Mouse (Mus musculus): Measurements from ENCODE around the gene Fam189b. TPM values are rescaled to one million over a fixed set of nuclear protein-coding genes. Genes with fewer than 3 reads are reported as not detected.
"Not testable (repeated sequence)": the region's sequence is repeated elsewhere in the genome, so short reads cannot be mapped to it uniquely, and the experiment has no call there.

The Fam189b gene
- total RNA-seq (2022) = 10 to 100 TPM; 16.7 to 32.5 (median 23.3) TPM

DNA sequence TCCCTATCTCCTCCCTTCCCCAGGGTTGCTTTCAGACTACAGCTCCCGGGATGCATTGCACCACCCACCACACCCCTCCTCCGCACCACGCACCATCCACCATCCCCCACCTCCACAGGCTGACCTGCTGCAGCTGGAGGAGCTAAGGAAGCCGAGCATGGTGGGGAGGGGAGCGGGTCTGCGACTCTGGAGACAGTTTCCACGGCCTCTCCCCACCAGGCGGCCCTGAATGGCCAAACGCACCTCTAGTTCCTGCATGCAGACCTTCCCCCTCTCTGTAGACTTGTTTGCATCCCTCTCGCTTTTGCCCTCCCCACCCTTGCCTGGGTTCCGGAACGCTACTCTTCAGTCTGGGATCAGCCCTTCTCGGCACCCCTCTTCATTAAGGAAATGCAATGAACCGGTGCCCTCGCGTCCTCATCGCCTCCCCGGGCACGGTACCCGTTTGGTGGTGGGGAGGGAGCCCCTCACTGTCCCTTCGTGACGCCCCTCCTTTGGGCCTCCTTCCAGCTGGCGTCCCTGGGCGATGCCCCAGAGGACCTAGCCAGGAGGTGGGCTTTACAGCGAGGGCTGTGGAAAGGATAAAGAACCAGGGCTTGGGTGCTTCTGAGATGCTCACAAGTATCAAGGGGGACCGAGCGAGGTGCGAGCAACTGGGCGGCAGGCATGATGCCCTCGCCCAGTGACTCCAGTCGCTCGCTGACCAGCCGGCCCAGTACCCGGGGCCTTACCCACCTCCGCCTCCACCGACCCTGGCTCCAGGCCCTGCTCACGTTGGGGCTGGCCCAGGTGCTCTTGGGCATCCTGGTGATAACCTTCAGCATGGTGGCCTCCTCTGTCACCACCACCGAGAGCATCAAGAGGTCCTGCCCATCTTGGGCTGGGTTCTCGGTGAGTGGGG lies at the start of gene Fam189b:
Fam189b (plus strand) TSS at position 86 of the 901 bp plus-strand sequence.
- peak; percentile 86 for DNase-seq

DNA sequence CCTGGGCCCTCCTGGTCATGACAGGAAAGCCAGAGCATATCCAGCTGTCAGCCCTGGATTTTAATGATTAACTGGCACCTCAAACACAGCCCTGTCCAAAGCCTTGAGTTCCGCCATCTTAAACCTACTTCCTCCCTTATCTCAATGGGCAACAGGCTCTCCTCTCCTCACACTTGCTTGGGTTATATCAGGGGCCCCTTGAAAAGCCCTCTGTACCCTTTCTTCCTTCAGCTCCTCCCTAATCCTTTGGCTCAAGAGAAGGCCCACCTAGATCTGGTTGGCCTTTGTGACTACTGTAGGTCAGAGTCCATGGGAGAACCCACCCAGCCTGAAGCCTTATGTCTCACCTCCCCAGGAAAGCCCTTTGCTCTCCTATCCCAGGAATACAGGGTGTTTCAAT lies 49.2 kb upstream of the Fam189b start:
- no peak for DNase-seq

DNA sequence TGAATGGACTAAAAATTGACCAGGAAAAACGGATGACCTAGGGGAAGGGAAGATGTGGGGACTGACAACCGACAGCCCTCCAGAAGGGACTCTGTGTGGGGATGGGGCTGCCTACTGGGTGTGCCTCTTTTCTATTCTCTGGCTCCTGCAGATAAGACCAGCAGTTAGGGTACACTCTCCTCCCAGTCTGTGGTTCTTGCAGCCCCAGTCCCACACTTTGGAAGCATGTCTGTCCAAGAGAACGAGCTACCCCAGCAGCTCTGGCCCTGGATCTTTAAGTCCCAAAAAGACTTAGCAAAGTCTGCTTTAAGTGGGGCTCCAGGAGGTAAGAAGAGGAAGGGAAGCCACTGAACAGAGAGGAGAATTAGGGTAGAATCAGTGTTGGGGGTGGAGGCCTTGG lies 47.0 kb upstream of the Fam189b start, which contains the start of gene Pklr:
Pklr (plus strand) TSS at position 185 of the 400 bp plus-strand sequence.
- DNase-seq = no peak

DNA sequence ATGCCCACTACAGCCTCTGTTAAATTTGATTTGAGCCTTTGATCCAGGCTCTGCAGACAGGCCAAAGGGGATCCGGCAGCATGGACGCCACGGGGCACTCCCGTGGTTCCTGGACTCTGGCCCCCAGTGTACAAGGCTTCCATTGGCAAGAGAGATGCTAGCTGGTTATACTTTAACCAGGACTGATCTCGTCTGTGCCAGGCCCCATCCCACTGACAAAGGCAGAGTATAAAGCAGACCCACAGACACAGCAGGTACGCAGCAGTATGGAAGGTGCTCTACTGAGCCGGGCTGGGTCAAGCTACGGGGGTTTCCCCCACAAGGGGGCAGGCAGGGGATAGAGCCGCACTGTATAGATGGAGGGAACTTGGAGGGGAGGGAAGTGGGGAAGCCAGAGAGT lies 46.6 kb upstream of the Fam189b start:
- no peak for DNase-seq

DNA sequence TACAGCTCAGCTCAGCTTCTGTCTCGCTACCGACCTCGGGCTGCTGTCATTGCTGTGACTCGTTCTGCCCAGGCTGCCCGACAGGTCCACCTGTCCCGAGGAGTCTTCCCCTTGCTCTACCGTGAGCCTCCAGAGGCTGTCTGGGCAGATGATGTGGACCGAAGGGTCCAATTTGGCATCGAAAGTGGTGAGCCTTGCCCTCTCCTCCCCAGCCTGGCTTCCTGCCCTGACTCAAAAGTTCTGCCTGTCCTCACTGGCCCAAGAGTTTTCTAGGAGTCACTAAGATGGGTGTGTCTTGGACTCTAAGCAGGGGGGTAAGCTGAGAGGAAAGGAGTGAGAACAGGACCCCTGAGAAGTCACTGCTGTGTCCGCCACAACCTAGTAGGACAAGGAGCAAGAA lies 38.1 kb upstream of the Fam189b start:
- no peak for DNase-seq

DNA sequence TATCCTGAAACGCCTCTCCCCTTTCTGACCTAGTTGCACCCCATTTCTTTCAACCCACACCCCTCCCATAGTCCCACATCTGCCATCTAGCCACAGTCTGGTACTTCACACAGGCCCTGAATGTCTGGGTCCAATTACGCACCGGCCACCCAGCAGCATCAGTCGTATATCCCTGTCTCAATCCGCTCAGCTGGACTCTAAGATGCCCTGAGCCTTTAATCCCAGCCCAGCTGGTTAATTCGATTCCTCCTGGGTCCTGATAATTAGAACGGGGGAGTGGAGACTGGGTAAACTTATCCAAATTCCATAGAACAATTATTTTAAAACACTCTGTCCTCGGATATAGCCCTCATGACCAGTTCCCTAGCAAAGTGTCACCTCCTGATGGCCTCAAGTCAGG lies 37.4 kb upstream of the Fam189b start:
- DNase-seq = no peak

DNA sequence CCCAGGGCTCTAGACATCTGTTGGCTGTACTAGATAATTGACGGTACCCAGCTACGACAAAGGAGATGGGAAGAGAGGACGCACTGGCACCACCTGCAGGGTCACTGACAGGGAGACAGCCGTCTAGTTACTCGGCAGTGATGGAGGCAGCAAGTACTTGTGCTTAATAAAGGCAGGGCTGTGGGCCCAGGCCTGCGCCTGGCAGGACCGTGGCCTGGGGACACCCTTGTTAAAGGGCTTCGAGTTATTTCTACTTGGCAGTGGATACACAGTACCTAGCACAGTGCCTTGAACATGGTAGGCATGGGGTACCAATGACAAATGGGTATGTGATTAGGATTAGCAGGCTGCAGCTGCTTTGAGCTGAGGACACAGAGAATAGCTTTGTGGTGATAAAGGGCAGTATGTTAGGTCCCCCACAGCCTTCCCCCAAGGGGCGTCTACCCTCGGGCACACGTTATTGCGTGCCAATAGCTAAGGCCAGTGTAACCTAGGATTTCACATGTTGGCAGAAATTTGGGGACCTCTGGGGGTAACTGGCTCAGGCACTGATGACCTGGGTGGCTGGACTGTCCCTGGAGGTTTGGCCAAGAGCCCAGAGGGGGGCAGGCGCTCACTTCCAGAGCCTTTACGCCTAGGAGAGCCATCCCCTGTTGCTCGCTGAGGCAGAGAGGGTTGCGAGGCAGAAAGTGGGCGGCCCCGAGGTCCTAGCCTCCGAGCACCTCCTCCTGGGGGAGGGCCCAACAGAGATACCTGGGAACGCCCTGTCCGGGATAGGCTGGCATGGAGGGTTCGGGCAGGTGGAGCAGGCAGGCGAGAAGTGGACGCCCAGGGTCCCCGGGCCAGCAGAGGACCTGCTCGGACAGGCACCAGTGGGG lies 35.6 kb upstream of the Fam189b start:
- DNase-seq = no peak

DNA sequence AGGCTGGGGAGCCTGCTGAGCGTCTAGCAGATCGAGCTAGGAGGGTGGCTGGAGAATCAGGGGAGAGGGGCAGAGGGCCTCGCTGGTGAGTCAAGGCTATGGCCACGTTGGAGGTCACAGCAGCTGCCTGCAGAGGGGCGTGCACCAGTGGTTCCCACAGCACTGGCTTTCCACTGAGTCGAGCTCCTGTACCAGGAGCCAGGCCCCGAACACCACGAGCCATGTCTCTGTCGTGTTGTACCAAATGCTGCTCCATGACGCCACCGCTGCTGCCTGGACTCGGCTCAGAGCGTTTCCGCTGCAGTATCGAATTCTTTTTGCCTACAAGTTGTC lies 35.0 kb upstream of the Fam189b start:
- DNase-seq = no peak

DNA sequence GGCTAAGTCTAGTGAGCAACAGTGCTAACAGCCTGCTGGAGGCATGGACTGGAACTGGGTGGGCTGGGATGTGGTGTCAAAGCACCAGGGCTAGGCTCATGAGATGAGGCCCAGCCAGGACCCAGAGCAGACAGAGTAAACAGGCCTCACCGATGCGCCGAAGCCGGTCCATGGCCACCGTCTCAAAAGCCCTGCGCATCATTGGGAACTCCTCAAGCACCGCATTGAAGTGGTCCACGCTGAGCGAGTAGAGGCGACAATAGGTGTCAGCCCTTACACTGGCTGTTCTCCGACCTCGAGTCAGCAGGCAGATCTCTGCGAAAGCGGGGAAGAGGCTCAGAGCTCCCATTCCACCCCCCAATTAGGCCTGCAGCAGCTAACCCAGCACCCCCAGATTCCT lies 34.4 kb upstream of the Fam189b start:
- no peak for DNase-seq

DNA sequence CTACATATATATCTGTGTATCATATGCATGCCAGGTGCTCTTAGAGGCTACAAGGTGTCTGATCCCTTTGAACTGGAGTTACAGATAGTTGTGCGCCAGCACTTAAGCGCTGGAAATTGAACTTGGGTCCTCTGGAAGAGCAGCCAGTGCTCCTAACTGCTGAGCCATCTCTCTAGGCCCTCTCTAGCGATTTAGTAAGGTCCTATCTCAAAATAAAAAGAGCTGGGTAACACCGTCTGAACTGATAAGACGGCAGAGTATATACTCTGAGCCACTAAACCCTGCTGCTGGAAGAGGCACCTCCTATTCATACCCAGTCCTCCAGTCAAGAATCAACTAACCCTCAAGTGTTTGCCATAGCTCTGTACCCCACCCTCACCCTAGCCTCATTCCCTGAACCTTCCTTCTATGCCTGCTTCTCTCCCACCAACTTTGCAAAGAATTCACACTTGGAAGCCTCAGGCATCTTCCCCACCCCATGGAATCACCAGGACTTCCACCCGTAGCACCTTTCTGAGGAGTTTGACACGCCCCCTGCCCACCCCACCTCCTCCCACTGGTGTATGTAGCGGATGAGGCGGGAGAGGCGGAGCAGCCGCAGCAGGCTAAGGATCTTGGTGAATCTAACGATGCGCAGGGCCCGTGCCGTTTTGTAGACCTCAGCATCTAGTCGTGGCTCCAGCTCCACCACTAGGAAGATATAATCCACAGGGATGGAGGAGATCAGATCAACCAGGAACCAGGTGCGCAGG lies 30.7 kb upstream of the Fam189b start:
- DNase-seq = no peak

DNA sequence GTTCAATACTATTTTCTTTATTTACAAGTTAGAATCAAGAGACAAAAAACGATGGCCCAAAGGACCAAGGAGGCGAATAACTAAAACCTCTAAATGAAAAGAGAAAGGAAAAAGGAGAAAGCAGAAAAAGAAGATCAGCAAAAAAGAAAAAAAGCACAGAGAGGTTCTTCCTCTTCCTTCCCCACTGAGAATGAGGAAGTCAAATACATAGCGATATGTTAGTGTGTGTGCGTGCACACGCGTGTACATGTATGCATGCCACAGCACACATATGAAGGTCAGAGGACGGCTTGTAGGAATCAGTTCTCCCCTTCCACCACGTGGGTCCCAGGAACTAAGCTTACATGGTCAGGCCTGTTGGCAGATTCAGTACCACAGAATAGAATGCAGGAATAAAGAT lies 26.0 kb upstream of the Fam189b start:
- DNase-seq = no peak

DNA sequence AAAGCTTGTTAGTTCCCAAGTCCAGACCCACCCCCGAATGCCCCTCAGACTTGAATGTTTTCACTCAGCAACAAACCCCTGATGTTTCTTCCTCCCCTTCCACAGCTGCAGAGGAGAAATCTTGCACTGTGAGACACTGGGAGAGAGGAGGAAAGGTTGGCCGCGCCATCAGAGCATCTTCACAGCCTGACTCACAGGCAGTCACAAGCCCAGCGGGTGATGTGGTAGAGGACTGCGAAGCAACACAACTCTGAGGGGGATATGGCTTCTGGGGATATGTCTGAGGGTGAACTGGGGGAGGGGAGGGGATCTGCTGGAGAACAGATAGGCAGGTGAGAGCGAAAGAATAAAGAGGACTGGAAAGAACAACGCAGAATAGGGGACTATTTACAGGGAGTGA lies 24.3 kb upstream of the Fam189b start:
- DNase-seq = no peak

DNA sequence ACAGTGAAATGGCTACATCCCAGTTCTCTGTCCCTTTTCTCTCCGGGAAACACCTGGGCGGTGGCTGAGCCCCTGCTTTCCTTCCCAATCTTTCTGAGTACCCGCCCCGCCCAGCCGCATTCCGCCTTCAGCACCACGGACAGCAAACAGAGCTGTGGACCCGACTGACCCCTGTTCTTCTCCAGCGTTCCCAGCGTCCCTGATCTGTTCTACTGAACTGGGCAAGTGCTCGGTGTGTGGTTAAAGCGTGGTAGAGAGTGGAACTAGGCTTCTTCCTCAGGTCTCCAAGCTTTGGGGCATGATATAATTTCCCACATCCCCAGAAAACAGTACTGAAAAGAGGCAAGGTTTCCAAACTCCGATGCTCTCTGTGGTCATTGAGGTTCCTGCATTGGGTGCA lies 23.7 kb upstream of the Fam189b start:
- DNase-seq = no peak

DNA sequence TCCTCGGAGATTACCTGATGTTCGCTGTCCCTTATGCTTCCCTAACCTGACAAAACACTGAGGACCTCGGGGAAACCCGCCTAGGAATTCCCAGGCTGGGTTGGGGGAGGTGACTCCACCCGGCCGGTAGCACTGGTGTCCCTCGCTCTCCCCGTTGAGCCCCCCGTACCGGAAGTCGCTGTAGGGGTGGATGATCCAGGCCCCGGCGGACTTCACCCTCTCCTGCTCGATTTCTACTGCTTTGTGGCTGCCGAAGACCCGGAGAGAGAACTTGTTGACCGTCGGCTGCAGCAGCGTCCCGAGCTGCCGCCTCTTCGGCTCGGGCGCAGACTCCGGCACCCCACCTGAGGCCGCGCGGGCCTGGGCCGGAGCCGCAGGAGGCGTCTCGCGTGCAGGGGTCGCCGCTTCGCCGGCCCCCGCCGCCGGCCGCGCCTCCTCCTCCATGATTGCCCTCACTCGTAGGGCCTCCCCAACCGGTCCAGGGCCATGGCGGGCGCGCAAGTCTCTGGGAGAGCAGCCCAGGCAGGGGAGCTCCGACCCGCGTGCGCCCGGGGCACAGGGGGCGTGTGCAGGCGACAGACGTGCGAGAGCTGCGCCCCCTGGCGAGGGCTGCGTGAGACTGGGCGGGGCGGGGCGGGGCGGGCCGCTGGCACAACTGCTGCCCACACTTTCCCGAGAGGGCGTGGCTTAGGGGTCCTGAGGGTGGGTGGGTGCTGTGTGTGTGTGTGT lies 23.2 kb upstream of the Fam189b start, which contains the start of gene Hcn3:
Hcn3 (minus strand) TSS at position 581 of the 729 bp plus-strand sequence.
- DNase-seq = no peak

DNA sequence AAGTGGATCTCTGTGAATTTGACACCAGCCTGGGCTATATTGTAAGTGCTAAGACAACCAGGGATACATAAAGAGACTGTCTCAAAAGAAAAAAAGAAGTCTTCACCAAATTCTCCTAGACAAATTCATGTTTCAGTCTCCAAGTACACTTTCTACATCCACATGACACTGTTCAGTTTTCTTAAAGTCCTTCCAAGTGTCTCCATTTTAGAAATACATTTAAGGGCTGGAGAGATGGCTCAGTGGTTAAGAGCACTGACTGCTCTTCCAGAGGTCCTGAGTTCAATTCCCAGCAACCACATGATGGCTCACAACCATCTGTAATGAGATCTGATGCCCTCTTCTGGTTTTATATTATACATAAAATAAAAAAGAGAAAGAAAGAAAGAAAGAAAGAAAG lies 21.7 kb upstream of the Fam189b start:
- not testable (repeated sequence) for DNase-seq

DNA sequence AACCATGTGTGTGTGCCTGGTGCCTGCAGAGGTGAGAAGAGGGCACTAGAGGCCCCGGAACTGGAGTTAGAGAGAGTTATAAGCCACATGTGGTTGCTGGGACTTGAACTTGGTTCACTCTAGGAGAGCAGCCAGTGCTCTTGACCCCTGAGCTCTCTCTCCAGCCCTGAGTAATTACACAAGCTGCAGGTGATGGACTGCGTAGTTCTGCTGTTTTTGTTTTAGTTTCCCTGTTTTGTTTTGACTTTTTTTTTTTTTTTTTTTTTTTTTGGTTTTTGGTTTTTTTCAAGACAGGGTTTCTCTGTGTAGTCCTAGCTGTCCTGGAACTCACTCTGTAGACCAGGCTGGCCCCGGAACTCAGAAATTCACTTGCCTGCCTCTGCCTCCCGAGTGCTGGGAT lies 21.2 kb upstream of the Fam189b start:
- DNase-seq = no peak

DNA sequence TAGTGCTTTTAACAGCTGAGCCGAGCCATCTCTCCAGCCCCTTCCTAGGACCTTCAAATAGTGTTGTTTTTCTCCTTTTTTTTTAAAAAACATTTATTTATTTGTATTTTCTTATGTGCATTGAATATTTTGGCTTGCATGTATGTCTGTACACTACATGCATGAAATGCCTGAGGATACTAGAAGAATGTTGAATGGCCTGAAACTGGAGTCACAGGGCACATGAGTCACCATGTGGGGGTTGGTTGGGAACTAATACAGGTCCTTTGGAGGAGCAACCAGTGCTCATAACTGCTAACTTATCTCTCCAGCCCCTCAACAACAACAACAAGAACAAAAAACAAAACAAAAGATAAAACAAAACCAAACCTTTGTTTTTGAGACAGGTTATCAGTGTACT lies 19.8 kb upstream of the Fam189b start:
- no peak for DNase-seq

DNA sequence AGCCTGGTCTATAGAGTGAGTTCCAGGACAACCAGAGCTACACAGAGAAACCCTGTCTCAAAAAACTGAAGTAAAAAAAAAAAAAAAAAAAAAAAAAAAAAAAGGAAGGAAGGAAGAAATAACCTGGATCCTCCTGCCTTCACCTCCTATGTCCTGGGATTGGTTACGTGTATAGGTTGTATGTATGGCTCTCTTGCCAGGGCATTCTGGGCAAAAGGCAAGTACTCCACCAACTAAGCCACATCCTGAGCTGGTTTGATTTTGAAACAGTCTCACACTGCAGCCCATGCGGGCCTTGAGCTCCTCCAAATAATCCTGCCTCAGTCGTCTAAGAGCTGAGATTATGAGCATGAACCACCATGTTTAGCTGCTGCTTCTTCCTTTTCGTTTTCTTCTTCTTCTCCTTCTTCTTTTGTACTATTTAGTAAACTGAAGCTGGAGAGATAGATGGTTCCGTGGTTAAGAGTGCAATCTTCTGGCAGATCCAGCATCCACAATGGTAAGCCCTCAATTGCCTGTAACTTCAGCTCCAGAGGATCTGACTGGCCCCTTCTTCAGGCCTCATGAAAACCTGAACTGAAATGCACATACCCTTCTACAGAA lies 19.2 kb upstream of the Fam189b start:
- no peak for DNase-seq

DNA sequence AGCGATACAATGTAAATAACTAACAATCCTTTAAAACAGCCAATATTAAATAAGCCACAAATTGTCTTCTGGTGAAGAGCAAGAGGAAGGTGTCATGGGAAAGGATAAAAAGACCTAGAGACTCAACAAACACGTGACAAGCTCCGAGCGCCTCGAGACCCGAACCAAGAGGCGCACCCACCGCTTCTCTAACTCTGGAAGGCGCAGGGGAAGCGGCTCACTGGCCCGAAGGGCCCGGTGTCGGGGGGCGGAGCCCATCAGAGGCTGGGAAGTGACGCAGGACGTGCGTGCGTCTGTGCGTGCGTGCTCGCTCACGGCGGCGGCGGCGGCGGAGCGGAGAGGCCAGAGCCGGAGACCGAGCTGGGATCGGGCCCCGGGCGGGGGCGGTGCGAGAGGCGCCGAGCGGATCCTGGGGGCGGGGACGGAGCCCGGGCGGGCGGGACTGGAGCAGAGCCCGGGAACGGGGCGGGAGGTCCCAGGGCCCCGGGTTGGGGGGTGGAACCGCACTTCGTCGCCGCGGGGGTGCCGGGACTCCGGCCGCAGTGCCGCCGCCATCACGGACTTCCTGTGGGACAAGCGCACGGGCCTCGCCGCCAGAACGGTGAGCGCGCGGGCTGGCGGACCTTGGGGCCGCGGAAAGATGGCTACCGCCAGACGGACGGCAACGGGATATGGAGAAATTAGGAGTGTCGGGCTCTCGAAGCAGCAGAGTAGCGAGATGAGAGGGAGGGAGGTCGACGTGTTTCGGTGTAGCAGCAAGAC lies 18.3 kb upstream of the Fam189b start, which contains the start of gene Clk2:
Clk2 (plus strand) TSS at position 290 of the 762 bp plus-strand sequence.
- DNase-seq = peak; percentile 93

DNA sequence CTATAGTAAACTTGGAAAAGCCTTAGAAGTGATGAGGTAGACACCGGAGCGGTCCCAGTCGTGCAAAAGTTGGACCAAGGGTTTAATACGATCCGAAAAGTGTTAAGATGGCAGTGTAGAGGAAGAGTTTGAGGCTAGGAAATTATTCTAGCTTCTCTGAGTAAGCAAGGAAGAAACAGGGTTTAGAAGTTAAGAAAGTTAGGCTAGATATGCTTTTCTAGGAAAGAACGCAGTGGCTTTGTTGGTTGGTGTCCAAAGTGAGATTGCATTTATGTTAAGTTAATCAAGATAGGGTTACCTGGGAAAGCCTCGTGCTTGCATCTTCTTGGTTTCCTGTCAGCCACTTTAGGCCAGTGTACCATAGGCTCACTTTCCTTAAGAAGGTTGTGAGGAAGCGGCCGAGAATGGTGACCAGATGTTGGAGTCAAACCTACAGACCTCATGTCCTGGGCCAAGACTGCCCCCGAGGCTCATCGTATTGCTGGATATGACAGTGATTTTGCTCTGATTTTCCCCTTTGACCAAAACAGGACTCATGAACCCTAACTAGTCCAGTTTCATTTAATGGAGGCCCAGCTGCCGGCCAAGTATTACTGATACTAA lies 17.6 kb upstream of the Fam189b start:
- DNase-seq = no peak

Data from adrenal gland, adult 8-10 months (tissue).